Mouse (Mus musculus): ENCODE results near the gene Ankrd12.

Gene Ankrd12

GRCm38 (mm10) chr17:66076934-66077333, at the start of gene Ankrd12:
Ankrd12 (minus strand) TSS chr17:66077089.
- DNase-seq = peak; percentile 96

- peak; percentile 45 for DNase-seq
These were observed 48.3 kb upstream of the Ankrd12 start for GRCm38 (mm10) chr17:66125211-66125610.

GRCm38 (mm10) chr17:66123816-66124610, 47.1 kb upstream of the Ankrd12 start:
- peak; percentile 61 for DNase-seq

- DNase-seq = peak; percentile 94
These were observed 46.4 kb upstream of the Ankrd12 start, which contains the start of gene Ddx11 for GRCm38 (mm10) chr17:66123066-66123815. Ddx11 (plus strand) TSS chr17:66123520.

GRCm38 (mm10) chr17:66120701-66121100, 43.8 kb upstream of the Ankrd12 start:
- no peak for DNase-seq

- no peak for DNase-seq
These were observed 42.1 kb upstream of the Ankrd12 start for GRCm38 (mm10) chr17:66118991-66119390.

- no peak for DNase-seq
These were observed 35.3 kb upstream of the Ankrd12 start for GRCm38 (mm10) chr17:66112166-66112565.

- DNase-seq = peak; percentile 97
These were observed 34.6 kb upstream of the Ankrd12 start, which contains the start of gene Washc1 for GRCm38 (mm10) chr17:66111402-66111959. Washc1 (plus strand) TSS chr17:66111545.

- no peak for DNase-seq
These were observed 33.9 kb upstream of the Ankrd12 start for GRCm38 (mm10) chr17:66110746-66111145.

- DNase-seq = no peak
These were observed 31.3 kb upstream of the Ankrd12 start for GRCm38 (mm10) chr17:66108198-66108597.

GRCm38 (mm10) chr17:66107466-66107865, 30.6 kb upstream of the Ankrd12 start:
- no peak for DNase-seq

GRCm38 (mm10) chr17:66106601-66107267, 29.8 kb upstream of the Ankrd12 start:
- peak; percentile 89 for DNase-seq

GRCm38 (mm10) chr17:66104076-66104475, 27.2 kb upstream of the Ankrd12 start:
- no peak for DNase-seq

- peak; percentile 100 for DNase-seq
These were observed 24.8 kb upstream of the Ankrd12 start, which contains the start of gene Ndufv2 for GRCm38 (mm10) chr17:66101380-66102330. Ndufv2 (minus strand) TSS chr17:66101559.

GRCm38 (mm10) chr17:66100566-66101379, 23.9 kb upstream of the Ankrd12 start:
- DNase-seq = no peak

GRCm38 (mm10) chr17:66092664-66093063, 15.8 kb upstream of the Ankrd12 start:
- DNase-seq = no peak

- no peak for DNase-seq
These were observed 15.2 kb upstream of the Ankrd12 start for GRCm38 (mm10) chr17:66092065-66092464.

GRCm38 (mm10) chr17:66091392-66091791, 14.5 kb upstream of the Ankrd12 start:
- no peak for DNase-seq

GRCm38 (mm10) chr17:66090251-66090650, 13.4 kb upstream of the Ankrd12 start:
- DNase-seq = no peak

GRCm38 (mm10) chr17:66085038-66085437, 8.1 kb upstream of the Ankrd12 start:
- DNase-seq = no peak

- DNase-seq = no peak
These were observed 7.6 kb upstream of the Ankrd12 start for GRCm38 (mm10) chr17:66084486-66084885.
